Mouse (Mus musculus): ENCODE measurements around the gene Mrpl16. TPM values are rescaled to one million over a fixed set of nuclear protein-coding genes. Genes with fewer than 3 reads are reported as not detected.

Gene Mrpl16
- total RNA-seq (2022): 10 to 100 TPM; 68.1 to 71.4 (median 68.8) TPM

DNA sequence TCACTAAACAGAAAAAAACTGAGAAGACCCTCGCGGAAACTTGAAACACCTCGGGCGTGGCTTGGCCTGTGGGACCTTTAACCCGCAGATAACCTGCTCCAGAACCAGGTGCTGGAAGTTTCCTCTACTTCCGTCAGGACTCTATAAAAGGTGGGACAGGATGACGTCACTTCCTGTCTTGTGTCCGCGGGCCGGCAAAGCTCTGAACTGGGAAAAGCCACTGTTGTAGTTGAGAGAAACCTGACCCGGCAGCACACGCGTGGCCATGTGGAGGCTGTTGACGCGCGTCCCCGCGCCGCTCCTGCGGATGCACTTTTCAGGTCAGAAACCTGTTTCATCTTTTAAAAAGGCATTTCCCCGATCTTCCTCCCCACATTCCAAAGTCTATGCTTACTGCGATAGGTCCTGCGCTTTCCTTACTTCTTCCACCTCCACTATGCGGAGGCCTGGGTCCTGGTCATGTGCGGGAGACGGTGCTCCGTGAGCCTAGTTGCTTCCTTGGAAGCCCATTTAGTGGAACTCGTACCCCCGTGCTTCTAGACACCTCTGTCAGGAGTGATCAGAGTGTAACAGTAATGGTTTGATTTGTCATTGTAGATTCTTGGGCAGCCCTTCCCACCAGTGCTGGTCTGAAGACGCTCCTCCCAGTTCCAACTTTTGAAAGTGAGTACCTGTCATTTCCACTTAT, at the start of gene Mrpl16:
Mrpl16 (plus strand) TSS at position 187 of the 688 bp plus-strand sequence.
- peak; percentile 82 for DNase-seq

- no peak for DNase-seq
Observed at GRCm38 (mm10) chr19:11723870-11724269, 46.3 kb upstream of the Mrpl16 start.

- no peak for DNase-seq
Observed at GRCm38 (mm10) chr19:11724275-11724674, 45.9 kb upstream of the Mrpl16 start.

DNA sequence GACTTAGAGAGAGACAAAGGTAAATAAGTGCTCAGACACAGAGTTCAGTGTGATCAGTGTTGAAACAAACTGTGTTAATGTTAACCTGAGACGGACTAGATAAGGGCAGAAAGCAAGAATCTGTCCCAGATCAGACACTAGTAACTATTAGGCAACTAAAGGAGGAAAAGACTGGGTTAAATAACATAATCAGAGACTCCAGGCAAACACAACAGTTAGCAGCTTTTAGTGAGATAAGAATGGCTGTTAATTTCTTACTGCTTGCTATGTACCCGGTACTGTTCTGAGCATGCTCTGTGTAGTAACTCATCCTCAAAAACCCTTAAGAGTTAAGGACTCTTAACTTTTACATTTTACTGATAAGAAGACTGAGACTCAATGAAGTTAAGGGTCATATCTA, 44.3 kb upstream of the Mrpl16 start:
- DNase-seq: no peak

GRCm38 (mm10) chr19:11727304-11727703, 42.9 kb upstream of the Mrpl16 start:
- no peak for DNase-seq

DNA sequence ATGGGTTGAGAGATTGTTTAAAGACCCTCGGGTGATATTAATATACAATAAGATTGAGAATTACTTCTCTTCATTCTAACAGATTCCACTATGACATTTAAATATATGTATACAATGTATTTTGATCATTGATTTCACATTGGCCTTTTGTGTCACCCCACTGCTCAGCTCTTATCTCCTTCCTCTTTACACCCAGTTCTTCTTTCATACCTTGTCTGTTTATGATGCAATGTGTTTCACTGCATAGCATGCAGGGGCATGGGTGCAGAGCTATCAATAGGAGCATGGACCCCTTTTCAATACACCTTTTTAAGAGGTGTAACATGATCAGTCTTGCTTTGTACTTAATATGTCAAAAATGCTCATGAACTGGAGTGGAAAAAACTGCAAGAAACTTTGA, 39.9 kb upstream of the Mrpl16 start:
- DNase-seq: no peak

- DNase-seq: no peak
Observed at GRCm38 (mm10) chr19:11736455-11736854, 33.7 kb upstream of the Mrpl16 start.

- no peak for DNase-seq
Observed at GRCm38 (mm10) chr19:11745680-11746079, 24.5 kb upstream of the Mrpl16 start.

DNA sequence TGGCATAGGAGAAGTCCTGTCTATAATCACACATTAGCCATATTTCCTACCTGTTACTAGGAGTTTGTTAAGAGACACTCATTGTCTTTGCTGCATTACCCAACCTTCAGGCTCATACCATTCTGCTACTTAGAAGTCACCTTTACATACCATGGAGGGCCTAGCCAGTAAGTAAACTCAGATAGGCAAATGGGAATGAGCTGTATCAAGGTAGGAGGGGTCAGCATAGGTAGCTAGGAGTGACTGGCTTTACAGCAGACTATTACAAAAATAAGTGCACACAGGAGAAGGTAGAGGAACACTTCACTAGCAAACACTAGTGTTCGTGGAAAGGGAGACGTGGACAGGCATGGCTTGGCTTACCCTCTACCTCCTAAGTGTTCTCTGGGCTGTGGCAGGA, 22.9 kb upstream of the Mrpl16 start, which contains the start of gene Gif:
Gif (plus strand) TSS at position 257 of the 400 bp plus-strand sequence.
- no peak for DNase-seq

DNA sequence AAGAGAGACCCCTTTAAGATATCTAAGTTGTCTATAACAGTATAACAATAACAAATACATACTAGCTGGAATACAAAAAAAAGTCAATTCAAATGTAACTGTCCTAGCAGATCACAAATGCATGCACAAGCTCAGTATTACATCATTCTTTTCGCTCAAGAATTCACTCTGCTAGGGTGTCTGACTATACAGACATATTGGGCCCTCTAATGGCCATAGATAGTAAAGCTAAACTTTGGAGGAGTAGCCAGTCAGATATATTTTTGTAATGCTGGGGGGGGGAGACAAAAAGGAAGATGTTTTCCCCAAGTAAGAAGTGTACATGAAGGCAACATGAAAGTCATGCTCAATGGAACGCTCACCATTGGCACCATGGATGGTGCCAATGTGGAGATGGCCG, 5.1 kb upstream of the Mrpl16 start:
- no peak for DNase-seq

DNA sequence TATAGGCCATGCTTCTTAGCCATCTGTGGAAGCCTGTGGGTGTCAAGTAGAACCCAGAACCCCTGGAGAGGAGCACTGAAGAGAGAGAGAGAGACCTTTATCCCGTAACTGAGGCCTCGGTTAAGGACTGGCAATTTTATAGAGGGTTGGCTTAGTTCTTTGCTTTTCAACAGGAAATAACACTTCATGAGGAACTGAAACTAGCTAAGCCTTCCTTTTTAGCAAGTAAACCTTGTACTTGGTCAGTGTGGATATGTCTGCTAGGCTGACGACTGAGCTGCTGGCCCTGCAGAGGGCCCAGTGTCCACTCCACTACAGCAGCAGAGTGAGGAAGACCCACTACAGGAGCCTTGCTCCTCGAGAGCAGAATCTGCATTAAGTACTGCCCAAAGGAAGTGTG, 3.8 kb upstream of the Mrpl16 start:
- no peak for DNase-seq

- DNase-seq: no peak
Observed at GRCm38 (mm10) chr19:11768163-11768562, 2.0 kb upstream of the Mrpl16 start.

DNA sequence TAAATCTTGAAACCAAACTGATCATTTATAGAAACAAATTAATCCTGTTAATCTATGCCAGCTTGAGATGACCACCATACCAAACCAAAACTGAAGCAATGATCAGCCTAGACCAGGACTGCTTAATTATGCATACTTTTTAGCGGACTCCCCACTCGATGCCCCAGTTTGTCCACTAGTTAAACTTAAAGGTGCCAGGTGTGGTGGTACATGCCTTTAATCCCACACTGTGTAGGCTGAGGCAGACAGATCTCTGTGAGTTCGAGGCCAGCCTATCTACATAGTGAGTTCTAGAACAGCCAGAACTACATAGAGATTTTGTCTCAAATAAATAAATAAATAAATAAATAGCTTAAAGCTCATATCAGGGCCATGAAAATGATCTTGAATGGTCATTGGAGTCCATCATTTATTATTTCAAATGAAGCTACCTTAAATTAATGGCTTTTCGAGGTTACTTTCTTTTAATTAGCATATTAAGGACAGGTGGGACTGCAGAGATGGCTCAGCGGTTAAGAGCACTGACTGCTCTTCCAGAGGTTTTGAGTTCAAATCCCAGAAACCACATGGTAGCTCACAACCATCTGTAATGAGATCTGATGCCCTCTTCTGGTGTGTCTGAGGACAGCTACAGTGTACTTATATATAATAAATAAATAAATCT, 802 bp upstream of the Mrpl16 start:
- no peak for DNase-seq

DNA sequence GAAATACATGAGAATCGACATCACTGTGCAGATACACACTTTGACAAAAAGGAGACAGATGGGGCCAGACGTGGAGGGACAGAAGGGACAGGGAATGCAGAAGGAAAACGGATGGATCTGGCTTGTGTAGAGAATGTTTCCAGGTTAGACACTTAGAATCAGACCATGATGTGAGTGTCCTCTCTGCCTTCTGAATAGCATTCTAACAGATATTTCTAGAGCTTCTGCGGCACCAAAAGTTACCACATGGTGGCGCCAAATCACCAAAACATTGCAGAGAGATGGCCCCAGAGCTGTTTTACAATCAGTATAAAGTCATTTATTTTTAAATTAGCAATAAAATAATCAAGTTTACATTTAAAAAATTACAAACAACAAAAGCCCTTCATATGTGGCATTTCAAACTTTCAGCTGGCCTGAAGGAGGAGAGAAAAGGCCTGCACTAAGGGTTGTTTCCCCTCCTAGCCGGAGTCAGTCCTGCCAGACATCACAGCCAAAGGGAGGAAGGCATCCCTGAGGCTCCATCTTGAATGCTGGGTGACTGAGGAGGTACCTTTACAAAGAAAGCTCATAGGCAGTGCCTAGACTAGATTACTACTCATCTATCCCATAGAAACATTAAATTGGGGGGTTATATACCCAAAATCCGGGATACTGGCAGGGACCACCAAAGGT, 7.1 kb downstream of the Mrpl16 start:
- no peak for DNase-seq

DNA sequence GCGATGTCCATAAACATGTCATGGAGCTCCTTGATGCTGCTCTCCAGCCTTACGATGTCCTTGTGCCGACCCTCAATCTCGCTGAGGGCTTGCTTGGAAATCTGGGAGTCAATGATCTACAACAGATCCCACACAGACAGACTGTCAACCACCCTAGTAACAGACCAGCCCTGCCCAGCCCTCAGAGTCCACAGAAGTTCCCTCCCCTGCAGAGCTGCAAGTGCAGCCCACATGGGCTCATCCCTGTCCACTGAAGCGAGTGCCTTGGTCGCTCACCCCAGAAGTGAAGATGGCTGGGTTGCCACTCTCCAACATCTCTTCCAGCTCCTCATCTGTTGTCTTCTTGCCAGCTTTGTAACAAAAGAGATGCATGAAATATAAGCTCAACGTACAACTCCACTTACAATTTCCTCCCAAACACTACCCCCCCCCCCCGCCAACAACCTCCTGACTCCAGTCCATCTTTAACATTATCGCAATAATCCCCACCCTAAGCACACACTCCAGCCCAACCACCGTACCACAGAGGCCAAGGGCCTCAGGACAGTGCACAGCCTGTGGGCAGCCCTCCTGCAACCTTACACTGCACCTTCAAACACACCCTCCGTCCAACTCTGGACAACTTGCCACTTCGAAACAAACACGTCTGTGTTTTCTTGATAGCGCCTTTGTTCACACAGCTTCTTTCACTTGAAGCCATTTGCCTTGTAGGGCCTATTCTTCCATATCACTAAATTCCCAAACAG, 15.4 kb downstream of the Mrpl16 start:
- no peak for DNase-seq

DNA sequence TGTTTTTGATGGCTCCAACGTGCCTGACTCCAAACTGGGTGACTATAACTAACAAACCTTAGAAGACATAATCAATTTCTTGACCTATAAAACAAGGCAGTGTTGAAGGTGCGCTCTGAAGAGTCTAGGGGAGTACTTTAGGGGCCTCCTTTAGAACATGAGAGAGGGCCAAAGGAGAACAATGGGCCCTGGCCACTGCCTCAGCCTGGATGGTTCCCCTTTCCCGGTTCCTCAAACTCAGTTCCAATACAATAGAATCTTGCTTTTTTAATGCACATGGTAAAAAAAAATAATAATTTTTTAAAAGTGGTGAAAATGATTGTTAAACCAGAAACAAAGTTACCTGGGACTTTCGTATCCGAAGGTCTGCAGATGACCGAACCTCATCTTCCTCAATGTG, 17.6 kb downstream of the Mrpl16 start:
- DNase-seq: no peak

- no peak for DNase-seq
Observed at GRCm38 (mm10) chr19:11788876-11789275, 18.7 kb downstream of the Mrpl16 start.

DNA sequence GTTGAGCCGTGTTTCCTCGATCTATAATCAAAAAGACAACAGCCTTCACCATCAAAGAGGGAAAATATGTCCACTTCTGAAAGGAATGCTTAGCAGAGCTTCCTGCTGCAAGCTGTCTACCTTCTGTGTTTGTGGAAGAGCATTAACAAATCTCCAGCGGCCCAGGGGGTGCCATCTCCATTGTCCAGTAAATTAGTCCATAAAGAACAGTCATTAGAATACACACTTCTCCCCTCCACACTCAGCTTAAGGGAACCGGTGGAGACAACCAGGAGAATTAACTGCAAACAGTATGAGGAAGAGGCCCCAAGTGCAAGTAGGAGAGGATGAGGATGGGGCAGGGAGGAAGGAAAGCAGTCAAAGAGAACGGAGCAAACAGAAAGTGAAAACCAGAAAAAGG, 21.6 kb downstream of the Mrpl16 start:
- no peak for DNase-seq

DNA sequence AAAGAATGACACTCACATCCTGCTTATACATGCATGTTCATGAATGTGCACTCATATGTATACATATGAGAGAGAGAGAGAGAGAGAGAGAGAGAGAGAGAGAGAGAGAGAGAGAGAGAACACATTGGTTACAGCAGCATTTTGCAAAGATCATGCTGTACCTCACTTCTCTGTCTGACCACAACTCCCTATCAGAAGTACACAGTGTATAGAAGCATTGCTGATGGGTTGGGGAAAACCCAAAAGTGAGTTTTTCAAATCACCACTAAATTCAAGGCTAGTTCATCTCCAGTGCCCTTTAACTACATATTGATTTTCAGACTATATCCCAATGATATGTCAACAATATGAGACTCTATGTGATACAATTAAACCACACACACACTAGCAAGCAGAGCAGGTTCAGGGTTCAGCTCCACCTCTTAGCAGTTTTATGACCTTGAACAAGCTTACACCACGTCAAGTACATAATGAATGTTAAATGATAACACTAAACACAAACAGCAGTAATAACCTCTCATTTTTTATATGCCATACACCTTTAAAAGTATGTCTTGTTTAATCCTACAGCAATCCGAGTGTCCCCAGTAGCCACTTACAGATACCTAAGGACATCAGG, 23.7 kb downstream of the Mrpl16 start:
- no peak for DNase-seq

- no peak for DNase-seq
Observed at GRCm38 (mm10) chr19:11794447-11794846, 24.3 kb downstream of the Mrpl16 start.

GRCm38 (mm10) chr19:11800531-11801315, 30.5 kb downstream of the Mrpl16 start:
- no peak for DNase-seq

DNA sequence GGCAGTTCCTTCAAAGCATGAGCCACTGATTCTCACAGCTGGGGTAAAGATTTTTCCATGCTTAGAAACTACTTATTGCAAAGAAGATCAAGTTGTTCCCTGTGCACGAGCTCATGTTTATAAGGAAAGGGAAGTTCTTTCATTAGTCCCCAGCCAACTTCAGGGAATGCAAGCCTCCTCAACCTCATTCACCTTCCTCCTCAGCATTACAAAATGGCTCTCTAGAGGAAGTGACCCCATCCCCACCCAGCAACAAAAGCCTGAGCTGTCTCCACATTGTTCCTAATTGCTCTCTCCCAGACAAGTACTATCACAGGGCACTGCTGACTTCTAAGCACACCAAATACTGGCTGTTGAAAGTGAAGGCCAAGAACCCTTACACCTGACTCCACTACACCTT, 34.2 kb downstream of the Mrpl16 start:
- no peak for DNase-seq
